Mouse (Mus musculus) neural tube, embryonic 13.5 days (tissue): ENCODE measurements at regions not wholly inside any gene's neighbourhood (a gene's known extent, or its start where the extent isn't known, plus 50 kb on each side); places are given as distances from the start of the nearest gene placed in this dataset.

Experiments used
- ATAC-seq: fragments of 200-750 bp; cut with Nextera tagmentation; 2 replicates; pipeline ENCODE4 v1.8.0; 2017; ENCODE audit warnings: low read depth, mild to moderate bottlenecking, moderate TSS enrichment, moderate library complexity
- H3K27ac ChIP-seq: fragments of 300-500 bp; sonication (generic); replicated peaks from 2 replicates; pipeline ENCODE4 v1.5.1; 2015; ENCODE audit warnings: moderate library complexity, mild to moderate bottlenecking, inconsistent platforms
- H3K27me3 ChIP-seq: fragments of 300-500 bp; sonication (generic); 2 replicates; pipeline ENCODE4 v1.6.1; 2015; ENCODE audit warnings: mild to moderate bottlenecking, inconsistent platforms
- H3K36me3 ChIP-seq: fragments of 300-500 bp; sonication (generic); 2 replicates; pipeline ENCODE4 v1.6.1; 2015; ENCODE audit warnings: mild to moderate bottlenecking, inconsistent platforms
- H3K4me1 ChIP-seq: fragments of 300-500 bp; sonication (generic); replicated peaks from 2 replicates; pipeline ENCODE4 v1.6.1; 2015; ENCODE audit warnings: inconsistent platforms
- H3K4me2 ChIP-seq: fragments of 300-500 bp; sonication (generic); 2 replicates; pipeline ENCODE4 v1.6.1; 2015; ENCODE audit warnings: inconsistent platforms, mild to moderate bottlenecking, moderate library complexity
- H3K4me3 ChIP-seq: fragments of 300-500 bp; sonication (generic); 2 replicates; pipeline ENCODE4 v1.5.1; 2015; ENCODE audit warnings: mild to moderate bottlenecking, inconsistent platforms
- H3K9ac ChIP-seq: fragments of 300-500 bp; sonication (generic); 2 replicates; pipeline ENCODE4 v1.6.1; 2015; ENCODE audit warnings: moderate library complexity, mild to moderate bottlenecking, inconsistent platforms
- H3K9me3 ChIP-seq: fragments of 300-500 bp; sonication (generic); 2 replicates; pipeline ENCODE4 v1.6.1; 2016; ENCODE audit warnings: inconsistent platforms
- WGBS: fragments of 180-500 bp; shearing (Covaris S2); methylation state at CpG from one replicate; pipeline ENCODE4 v1.1.7; 2015; 5-methylcytosine and 5-hydroxymethylcytosine counted together

- H3K27me3 ChIP-seq = no peaks in the 10 kb centered on the region; the same call in 1 of the 2 replicates
- 6% methylated on average over 9 of the region's 9 CpGs for WGBS
- no peaks in the 10 kb centered on the region for H3K9me3 ChIP-seq
- H3K27ac ChIP-seq = no peak overlapping the region
- no peak overlapping the region for H3K9ac ChIP-seq
- no peaks in the 10 kb centered on the region for H3K36me3 ChIP-seq
- no peaks in the 10 kb centered on the region; the same call in 1 of the 2 replicates for H3K4me1 ChIP-seq
- H3K4me3 ChIP-seq = no peak overlapping the region
- H3K4me2 ChIP-seq = 0 out of 2 replicates have a peak overlapping the region, but pooled peaks have one; percentile 20
- ATAC-seq = peak; percentile 47; the same call in 1 of the 2 replicates
Observed at GRCm38 (mm10) chr10:84019381-84019780, 296.7 kb downstream of the 1500009L16Rik start.

GRCm38 (mm10) chr10:84020023-84020620, 297.5 kb downstream of the 1500009L16Rik start:
- Histone ChIP-seq H3K4me3 (no peak overlapping the region), H3K27ac (no peak overlapping the region), H3K36me3 (no peaks in the 10 kb centered on the region), H3K9me3 (no peaks in the 10 kb centered on the region), H3K9ac (no peak overlapping the region), H3K4me1 (no peaks in the 10 kb centered on the region; the same call in 1 of the 2 replicates), H3K4me2 (no peak overlapping the region), H3K27me3 (no peaks in the 10 kb centered on the region; the same call in 1 of the 2 replicates)
- WGBS = 49% methylated on average over 10 of the region's 10 CpGs
- no peak for ATAC-seq

- ATAC-seq = no peak
- H3K4me2 ChIP-seq = no peak overlapping the region
- no peaks in the 10 kb centered on the region for H3K36me3 ChIP-seq
- H3K4me1 ChIP-seq = no peaks in the 10 kb centered on the region; the same call in 1 of the 2 replicates
- no peaks in the 10 kb centered on the region; the same call in 1 of the 2 replicates for H3K27me3 ChIP-seq
- H3K9ac ChIP-seq = no peak overlapping the region
- H3K4me3 ChIP-seq = no peak overlapping the region
- H3K27ac ChIP-seq = no peak overlapping the region
- no peaks in the 10 kb centered on the region for H3K9me3 ChIP-seq
- 72% methylated on average over 12 of the region's 12 CpGs for WGBS
Observed at GRCm38 (mm10) chr10:84021167-84022120, 298.8 kb downstream of the 1500009L16Rik start.

- H3K27ac ChIP-seq = no peak overlapping the region
- peaks cover 6% of the 10 kb centered on the region for H3K9me3 ChIP-seq
- H3K36me3 ChIP-seq = no peaks in the 10 kb centered on the region
- H3K4me3 ChIP-seq = no peak overlapping the region
- no peaks in the 10 kb centered on the region; the same call in 1 of the 2 replicates for H3K27me3 ChIP-seq
- ATAC-seq = no peak
- no peak overlapping the region for H3K4me2 ChIP-seq
- no peaks in the 10 kb centered on the region; the same call in 1 of the 2 replicates for H3K4me1 ChIP-seq
- H3K9ac ChIP-seq = no peak overlapping the region
- WGBS = 78% methylated on average over 4 of the region's 4 CpGs
Observed at GRCm38 (mm10) chr10:84024294-84024693, 301.6 kb downstream of the 1500009L16Rik start.

GRCm38 (mm10) chr10:84024901-84025300, 302.2 kb downstream of the 1500009L16Rik start:
- Histone ChIP-seq H3K27ac (no peak overlapping the region), H3K4me3 (no peak overlapping the region), H3K4me1 (no peaks in the 10 kb centered on the region; the same call in 1 of the 2 replicates), H3K36me3 (no peaks in the 10 kb centered on the region), H3K9ac (no peak overlapping the region), H3K4me2 (no peak overlapping the region), H3K27me3 (no peaks in the 10 kb centered on the region; the same call in 1 of the 2 replicates), H3K9me3 (peaks cover 6% of the 10 kb centered on the region)
- 61% methylated on average over 8 of the region's 8 CpGs for WGBS
- ATAC-seq = no peak

GRCm38 (mm10) chr10:84026798-84027197, 304.1 kb downstream of the 1500009L16Rik start:
- WGBS = 76% methylated on average over 4 of the region's 4 CpGs
- Histone ChIP-seq H3K4me3 (no peak overlapping the region), H3K27me3 (no peaks in the 10 kb centered on the region), H3K9ac (no peak overlapping the region), H3K4me1 (no peaks in the 10 kb centered on the region; the same call in 1 of the 2 replicates), H3K4me2 (no peak overlapping the region), H3K36me3 (no peaks in the 10 kb centered on the region), H3K27ac (no peak overlapping the region), H3K9me3 (peaks cover 6% of the 10 kb centered on the region)
- ATAC-seq = no peak

GRCm38 (mm10) chr10:84036131-84036877, 313.6 kb downstream of the 1500009L16Rik start:
- Histone ChIP-seq H3K27ac (no peak overlapping the region), H3K4me1 (peaks cover 7% of the 10 kb centered on the region; the same call in 1 of the 2 replicates), H3K36me3 (no peaks in the 10 kb centered on the region), H3K4me2 (no peak overlapping the region), H3K27me3 (no peaks in the 10 kb centered on the region), H3K4me3 (no peak overlapping the region), H3K9ac (no peak overlapping the region), H3K9me3 (no peaks in the 10 kb centered on the region)
- 64% methylated on average over 11 of the region's 11 CpGs for WGBS
- ATAC-seq = no peak

GRCm38 (mm10) chr10:84048706-84049105, 326.0 kb downstream of the 1500009L16Rik start:
- ATAC-seq = no peak
- Histone ChIP-seq H3K27ac (no peak overlapping the region), H3K36me3 (no peaks in the 10 kb centered on the region), H3K9ac (no peak overlapping the region), H3K27me3 (no peaks in the 10 kb centered on the region), H3K4me2 (no peak overlapping the region), H3K9me3 (no peaks in the 10 kb centered on the region), H3K4me1 (no peaks in the 10 kb centered on the region), H3K4me3 (no peak overlapping the region)
- 86% methylated on average over 5 of the region's 5 CpGs for WGBS

- Histone ChIP-seq H3K27me3 (no peaks in the 10 kb centered on the region), H3K4me2 (no peak overlapping the region), H3K36me3 (no peaks in the 10 kb centered on the region), H3K4me1 (peaks cover 14% of the 10 kb centered on the region), H3K9ac (no peak overlapping the region), H3K9me3 (no peaks in the 10 kb centered on the region), H3K4me3 (no peak overlapping the region), H3K27ac (no peak overlapping the region)
- ATAC-seq = no peak
- 90% methylated on average over 8 of the region's 8 CpGs for WGBS
Observed at GRCm38 (mm10) chr10:84052696-84053095, 330.0 kb downstream of the 1500009L16Rik start.

- Histone ChIP-seq H3K4me1 (peaks cover 20% of the 10 kb centered on the region), H3K27me3 (no peaks in the 10 kb centered on the region), H3K4me3 (no peak overlapping the region), H3K9me3 (no peaks in the 10 kb centered on the region), H3K9ac (no peak overlapping the region), H3K36me3 (no peaks in the 10 kb centered on the region), H3K4me2 (no peak overlapping the region), H3K27ac (no peak overlapping the region)
- 44% methylated on average over 6 of the region's 6 CpGs for WGBS
- ATAC-seq = 0 out of 2 replicates have a peak, but pooled peaks have one; percentile 36
Observed at GRCm38 (mm10) chr10:84054551-84055336, 332.1 kb downstream of the 1500009L16Rik start.
